Mouse (Mus musculus) spleen, adult 2 months (tissue): ENCODE results near the gene Nek11. TPM values are rescaled to one million over a fixed set of nuclear protein-coding genes. Genes with fewer than 3 reads are reported as not detected.

Experiments
- DNase-seq, 2 experiments: peaks; one replicate each; pipeline versions ENCODE4 v3.0.0 to v3.0.0-alpha.2; 2012 to 2021; ENCODE audit warnings: low spot score in 2 of 2, low read depth in 1 of 2
- H3K27ac ChIP-seq: fragments of 200-500 bp; 2 replicates; pipeline ENCODE4 v1.5.1; 2012; ENCODE audit warnings: low read length, inconsistent platforms; ENCODE audit not compliant: insufficient read depth
- H3K27me3 ChIP-seq: fragments of 200-500 bp; 2 replicates; pipeline ENCODE4 v1.6.1; 2012; ENCODE audit warnings: mild to moderate bottlenecking, moderate library complexity, low read length, inconsistent platforms; ENCODE audit not compliant: control insufficient read depth, insufficient read depth
- H3K36me3 ChIP-seq: fragments of 200-500 bp; 2 replicates; pipeline ENCODE4 v1.6.1; 2012; ENCODE audit warnings: mild to moderate bottlenecking, low read length, inconsistent platforms; ENCODE audit not compliant: control insufficient read depth, insufficient read depth
- H3K4me1 ChIP-seq: fragments of 200-500 bp; 2 replicates; pipeline ENCODE4 v1.6.1; 2011; ENCODE audit warnings: inconsistent platforms; ENCODE audit not compliant: control insufficient read depth, insufficient read depth, insufficient read length
- H3K4me3 ChIP-seq: fragments of 200-500 bp; 2 replicates; pipeline ENCODE4 v1.5.1; 2011; ENCODE audit warnings: mild to moderate bottlenecking, inconsistent platforms; ENCODE audit not compliant: insufficient read depth, insufficient read length; ENCODE audit errors: extremely low read depth
- CTCF ChIP-seq: fragments of 200-500 bp; IDR thresholded peaks from 2 replicates; pipeline ENCODE4 v1.5.1; 2011; ENCODE audit warnings: mild to moderate bottlenecking, inconsistent platforms; ENCODE audit not compliant: insufficient read depth, insufficient read length, insufficient replicate concordance; ENCODE audit errors: extremely low read depth
- POLR2A ChIP-seq: fragments of 200-500 bp; IDR thresholded peaks from 2 replicates; pipeline ENCODE4 v1.6.1; 2011; ENCODE audit warnings: low read depth, low read length, inconsistent platforms
- WGBS: fragments of 180-500 bp; shearing (Covaris S2); methylation state at CpG from one replicate; pipeline ENCODE4 v1.1.7; 2018; 5-methylcytosine and 5-hydroxymethylcytosine counted together
- polyA plus RNA-seq: library from polyadenylated mRNA; depleted of rRNA; stranded (reverse); fragments of >200 nt; gene quantifications from 2 replicates; pipeline ENCODE4 v1.2.3, GENCODE M21; 2012

The Nek11 gene
- polyA plus RNA-seq, 1 experiment: not detected

DNA sequence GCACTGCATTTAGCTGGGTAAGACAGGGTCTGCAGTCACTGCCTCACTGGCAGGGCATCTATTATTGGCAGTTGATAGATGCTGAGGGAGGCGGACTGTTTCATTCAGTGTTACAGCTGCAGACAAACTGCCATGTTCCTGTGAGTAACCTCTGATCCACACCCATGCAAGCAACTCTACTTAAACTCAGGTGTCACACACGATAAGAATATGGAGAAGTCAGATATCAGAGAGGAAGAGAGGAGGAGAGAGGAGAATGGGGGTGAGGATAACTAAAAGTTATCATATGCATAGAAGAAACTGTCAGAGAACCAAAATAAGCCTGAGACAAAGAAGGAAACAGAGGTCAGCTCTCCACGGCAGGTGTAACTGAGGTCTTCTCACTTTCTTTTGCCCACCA, 212.9 kb downstream of the Nek11 start:
- no peak overlapping the region for H3K27ac ChIP-seq
- no peak for DNase-seq
- no peaks in the 10 kb centered on the region for H3K36me3 ChIP-seq
- no peak overlapping the region for H3K4me3 ChIP-seq
- TF ChIP-seq CTCF (no peak), POLR2A (no peak)
- WGBS: 86% methylated on average over 3 of the region's 3 CpGs
- no peaks in the 10 kb centered on the region for H3K4me1 ChIP-seq
- no peaks in the 10 kb centered on the region for H3K27me3 ChIP-seq

DNA sequence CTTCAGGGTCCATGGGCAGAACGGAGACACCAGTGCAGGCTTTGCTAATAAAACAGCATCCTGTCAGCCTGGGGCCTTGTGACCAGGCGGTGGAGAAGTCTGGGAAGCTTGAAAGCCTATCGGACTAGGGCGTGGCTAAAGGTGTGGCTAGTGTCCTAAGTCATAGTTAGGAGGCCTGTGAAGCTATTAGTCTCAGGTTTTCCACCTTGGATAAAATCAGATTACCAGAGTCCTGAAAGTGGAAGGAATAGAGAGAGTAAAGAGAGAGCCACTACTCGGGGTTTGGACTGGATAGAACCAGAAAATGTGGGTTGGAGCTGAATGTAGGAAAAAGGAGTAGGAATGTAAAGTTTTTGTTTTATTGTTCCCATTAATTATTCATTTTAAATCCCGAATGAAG, 250.3 kb downstream of the Nek11 start, which contains the start of gene 1700080E11Rik:
Gene 1700080E11Rik (minus strand): TSS at position 101 of the 400 bp plus-strand sequence.
- H3K36me3 ChIP-seq: no peaks in the 10 kb centered on the region
- DNase-seq: no peak
- H3K4me1 ChIP-seq: no peaks in the 10 kb centered on the region
- TF ChIP-seq POLR2A: no peak
- TF ChIP-seq CTCF: no peak
- H3K27me3 ChIP-seq: no peaks in the 10 kb centered on the region
- no peak within 1 kb of the TSS for H3K4me3 ChIP-seq
- H3K27ac ChIP-seq: no peak within 1 kb of the TSS
- 75% methylated on average over 6 of the region's 6 CpGs for WGBS

DNA sequence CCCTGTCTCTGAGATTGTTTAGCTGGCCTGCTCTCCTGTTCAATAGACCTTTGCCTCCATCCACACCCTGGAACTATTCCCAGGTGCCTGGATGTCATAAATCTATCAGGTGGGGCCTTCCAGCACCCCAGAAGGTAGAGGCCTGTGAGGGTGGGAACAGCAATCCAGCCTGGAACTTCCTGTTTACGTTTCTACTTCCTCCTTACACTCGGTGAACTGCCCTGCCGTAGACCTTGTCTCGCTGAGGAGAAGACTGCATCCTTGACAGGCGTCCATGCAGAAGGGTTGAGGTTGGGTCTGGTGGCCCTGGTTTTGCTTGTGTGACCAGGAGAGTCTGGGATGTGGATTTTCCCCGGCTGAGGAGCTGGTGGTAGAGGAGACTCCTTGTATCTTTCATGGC, 256.1 kb downstream of the Nek11 start:
- Histone ChIP-seq H3K4me1 (no peaks in the 10 kb centered on the region), H3K27me3 (no peaks in the 10 kb centered on the region), H3K36me3 (no peaks in the 10 kb centered on the region), H3K27ac (no peak overlapping the region), H3K4me3 (no peak overlapping the region)
- WGBS: 62% methylated on average over 6 of the region's 6 CpGs
- no peak for TF ChIP-seq POLR2A
- no peak for DNase-seq

DNA sequence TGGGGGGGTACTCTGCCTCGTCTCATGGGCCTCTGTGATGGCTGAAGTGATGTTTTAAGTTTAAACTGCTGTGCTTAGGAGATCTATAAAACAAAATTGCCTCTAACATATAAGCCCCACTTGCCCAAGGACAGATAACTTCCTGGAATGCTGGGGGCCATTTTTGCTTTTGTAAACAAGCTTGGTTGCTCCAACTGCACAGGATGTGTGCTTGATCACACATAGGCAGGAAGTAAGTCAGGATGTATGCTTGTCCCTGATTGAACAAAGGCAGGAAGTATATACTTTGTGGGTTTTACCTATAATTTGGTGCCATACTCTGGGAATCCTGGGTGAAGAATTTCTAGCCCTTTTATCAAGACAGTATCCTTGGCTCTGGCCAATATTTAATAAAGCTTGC, 258.9 kb downstream of the Nek11 start:
- Histone ChIP-seq H3K36me3 (no peaks in the 10 kb centered on the region), H3K4me3 (no peak overlapping the region), H3K4me1 (no peaks in the 10 kb centered on the region; the same call in 1 of the 2 replicates), H3K27me3 (no peaks in the 10 kb centered on the region), H3K27ac (no peak overlapping the region)
- DNase-seq: no peak
- TF ChIP-seq POLR2A (no peak), CTCF (no peak)
- 76% methylated on average over 1 of the region's 1 CpGs for WGBS

DNA sequence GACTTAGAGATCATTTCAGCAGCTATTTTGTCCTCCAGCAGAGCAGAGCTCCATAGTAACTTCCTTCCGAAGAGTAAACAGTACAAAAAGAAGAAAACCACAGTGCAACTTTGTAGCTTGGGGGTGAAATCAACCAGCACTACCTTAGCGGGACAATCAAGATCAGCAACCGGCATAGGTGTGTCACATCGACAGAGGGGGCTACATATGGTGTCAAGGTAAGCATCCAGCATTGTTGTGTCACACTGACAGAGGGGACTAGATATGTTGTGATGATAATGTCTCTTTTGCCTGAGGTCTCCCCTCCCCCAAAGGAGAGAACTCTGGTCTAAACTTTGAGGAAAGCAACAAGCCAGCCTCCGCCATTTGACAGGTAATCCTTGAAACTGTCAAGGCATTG, 260.8 kb downstream of the Nek11 start:
- no peak overlapping the region for H3K4me3 ChIP-seq
- no peaks in the 10 kb centered on the region for H3K27me3 ChIP-seq
- no peak for DNase-seq
- H3K27ac ChIP-seq: peak overlapping the region; percentile 43
- WGBS: 46% methylated on average over 5 of the region's 5 CpGs
- TF ChIP-seq POLR2A (no peak), CTCF (no peak)
- no peaks in the 10 kb centered on the region for H3K36me3 ChIP-seq
- peaks cover 15% of the 10 kb centered on the region; the same call in 1 of the 2 replicates for H3K4me1 ChIP-seq

DNA sequence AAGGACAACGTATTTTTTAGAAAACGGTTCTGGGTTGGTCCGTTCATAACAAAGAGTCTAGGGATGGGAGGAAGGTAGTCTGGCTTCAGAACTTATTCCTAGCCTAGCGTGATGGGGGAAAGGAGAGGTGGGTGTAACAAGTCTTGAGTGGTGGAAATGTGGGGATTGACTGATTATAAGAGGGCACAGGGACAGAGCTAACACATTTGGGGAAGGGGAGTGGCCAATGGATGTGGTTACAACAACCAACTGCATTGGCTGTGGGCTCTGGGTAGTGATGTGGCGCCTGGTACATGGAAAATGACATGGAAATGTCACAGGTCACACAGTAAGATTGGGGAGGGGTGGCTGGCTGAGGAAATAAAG, 263.3 kb downstream of the Nek11 start:
- Histone ChIP-seq H3K4me1 (peaks cover 15% of the 10 kb centered on the region; the same call in 1 of the 2 replicates), H3K27me3 (no peaks in the 10 kb centered on the region), H3K4me3 (peak overlapping the region; percentile 91; the same call in 1 of the 2 replicates), H3K27ac (peak overlapping the region; percentile 65), H3K36me3 (no peaks in the 10 kb centered on the region)
- WGBS: 24% methylated on average over 5 of the region's 5 CpGs
- no peak for DNase-seq
- TF ChIP-seq POLR2A (no peak), CTCF (no peak)

DNA sequence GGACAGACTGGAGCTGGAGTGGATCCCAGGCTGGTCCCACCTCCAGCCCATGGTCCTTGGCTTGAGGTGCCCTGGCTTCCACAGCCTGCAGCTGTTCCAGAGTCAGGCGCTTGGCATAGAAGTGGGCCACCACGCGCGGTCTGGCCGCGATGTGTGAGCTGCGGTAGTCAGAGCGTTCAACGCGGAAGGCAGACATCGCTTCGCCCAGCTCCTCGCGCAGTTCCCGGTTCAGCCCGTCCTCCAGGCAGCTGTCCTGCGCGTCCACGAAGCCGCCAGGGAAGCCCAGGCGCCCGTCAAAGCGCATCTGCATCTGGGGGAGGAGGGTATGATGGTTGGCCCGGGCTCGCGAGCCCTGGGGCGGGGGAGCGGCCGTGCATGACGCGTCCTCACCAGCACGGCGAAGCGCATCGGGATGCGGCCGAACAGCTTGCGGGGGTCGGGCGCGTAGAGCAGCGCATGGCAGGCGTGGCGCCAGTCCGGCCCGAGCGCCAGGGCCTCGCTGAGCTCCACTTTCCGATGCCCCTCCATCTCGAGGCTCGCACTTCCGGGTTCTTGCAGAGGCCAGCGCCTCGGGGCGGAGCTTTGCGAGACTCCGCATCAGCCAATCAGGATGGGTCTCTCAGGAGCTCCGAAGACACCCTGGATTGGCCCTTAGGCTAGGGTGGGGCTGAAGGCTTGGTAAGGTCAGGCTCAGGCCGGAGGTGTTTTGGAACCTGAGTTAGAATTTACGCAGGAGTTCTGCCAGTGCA, 263.9 kb downstream of the Nek11 start, which contains the start of gene Nudt16:
Gene Nudt16 (minus strand): TSS at position 572 of the 749 bp plus-strand sequence.
- WGBS: under 1% methylated on average over 60 of the region's 60 CpGs
- Histone ChIP-seq H3K27ac (peak within 1 kb of the TSS; percentile 90), H3K4me1 (peaks cover 15% of the 10 kb centered on the region; the same call in 1 of the 2 replicates), H3K27me3 (no peaks in the 10 kb centered on the region), H3K36me3 (no peaks in the 10 kb centered on the region), H3K4me3 (peak within 1 kb of the TSS; percentile 91)
- peak; percentile 89 for TF ChIP-seq POLR2A
- TF ChIP-seq CTCF: no peak
- peak; percentile 86 to 91 for DNase-seq
